Mouse (Mus musculus): Measurements from ENCODE around the gene Cog6. TPM values are rescaled to one million over a fixed set of nuclear protein-coding genes. Genes with fewer than 3 reads are reported as not detected.

Cog6 gene
- total RNA-seq, 1 experiment = 18.0 TPM

DNA sequence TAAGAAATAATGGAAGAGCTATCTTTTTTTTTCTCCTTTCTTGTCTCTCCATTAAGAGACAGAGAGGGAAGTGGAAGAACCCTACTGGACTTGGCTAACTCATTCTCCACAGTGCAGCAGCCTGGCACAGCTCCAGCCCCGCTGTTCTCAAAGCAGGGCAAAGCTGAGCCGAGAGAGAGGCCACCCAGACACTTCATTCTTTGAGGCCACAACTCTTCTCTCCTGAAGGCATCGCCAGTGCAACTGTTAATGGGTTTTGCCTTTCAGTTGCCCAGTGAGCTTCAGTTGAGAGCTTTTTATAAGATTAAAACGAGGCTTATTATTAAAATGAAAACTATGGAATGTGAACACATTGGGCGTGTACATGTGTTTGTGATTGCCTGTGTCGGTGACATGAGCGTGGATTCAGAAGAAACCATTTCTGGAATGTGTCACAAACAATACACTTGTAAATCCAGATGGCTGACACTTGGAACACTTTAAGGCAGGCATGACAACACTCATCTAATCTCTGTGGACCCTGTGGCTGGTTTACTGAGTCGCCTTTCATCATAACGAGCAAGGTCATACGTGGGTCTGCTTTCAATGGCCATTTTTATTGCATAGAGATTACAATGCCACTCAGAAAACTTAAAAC, 76.1 kb downstream of the Cog6 start:
- TF ChIP-seq ZC3H11A (IDR thresholded peaks at IDR 0.05; ENCODE audit: borderline replicate concordance, low read depth, low read length) = no peak
- no peak for TF ChIP-seq ZNF384 (IDR thresholded peaks at IDR 0.05; ENCODE audit: low read depth, low read length)
- no peak for TF ChIP-seq CHD2 (IDR thresholded peaks at IDR 0.05; ENCODE audit: low read depth, low read length)
- TF ChIP-seq HCFC1 (IDR thresholded peaks at IDR 0.05; ENCODE audit: borderline replicate concordance, insufficient read depth, low read length) = no peak
- no peak for TF ChIP-seq MAFK (IDR thresholded peaks at IDR 0.05; ENCODE audit: insufficient read depth, low read depth, low read length)
- H3K4me3 ChIP-seq (ENCODE audit: insufficient read depth in 1 of 2, low read depth in 1 of 2, low read length in 2 of 2, poor library complexity in 1 of 2, severe bottlenecking in 1 of 2) = no peak overlapping the region
- DNase-seq (ENCODE audit: low read depth, low spot score) = no peak
- no peaks in the 10 kb centered on the region for H3K36me3 ChIP-seq (ENCODE audit: control insufficient read depth, insufficient read depth, low read length, poor library complexity, severe bottlenecking)
- in situ Hi-C loops (cut with MboI; ENCODE audit: low sequenced_read_pairs in 2 of 2, unreplicated experiment in 2 of 2) = no loop called here
- no peaks in the 10 kb centered on the region for H3K4me1 ChIP-seq (ENCODE audit: control insufficient read depth in 2 of 2, insufficient read depth in 2 of 2, low read length in 2 of 2, poor library complexity in 1 of 2)
- H3K27ac ChIP-seq (ENCODE audit: insufficient read depth, low read depth, low read length, poor library complexity, severe bottlenecking) = no peak overlapping the region
- H3K9ac ChIP-seq (ENCODE audit: insufficient read depth, low read depth, low read length, poor library complexity, severe bottlenecking) = no peak overlapping the region
- no peaks in the 10 kb centered on the region for H3K9me3 ChIP-seq (ENCODE audit: control insufficient read depth, insufficient read depth, low read depth, low read length)

DNA sequence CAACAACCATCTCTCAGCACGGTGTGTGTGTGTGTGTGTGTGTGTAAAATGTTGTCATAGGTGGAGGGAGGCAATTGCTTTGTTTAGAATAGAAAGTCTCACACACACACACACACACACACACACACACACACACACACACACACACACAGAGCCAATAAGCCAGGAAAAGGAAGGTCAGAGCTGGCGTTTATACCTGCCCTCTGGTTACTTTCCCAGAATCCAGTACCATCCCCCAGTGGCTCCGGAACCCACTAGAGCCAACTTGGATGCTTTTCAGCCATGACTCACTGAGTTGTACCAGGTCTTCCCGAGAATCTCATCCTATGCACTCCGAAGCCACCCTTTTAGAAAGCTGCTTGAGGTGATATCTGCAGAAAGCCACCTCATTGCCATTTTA, 78.6 kb downstream of the Cog6 start:
- TF ChIP-seq HCFC1 (IDR thresholded peaks at IDR 0.05; ENCODE audit: borderline replicate concordance, insufficient read depth, low read length) (no peak), ZNF384 (IDR thresholded peaks at IDR 0.05; ENCODE audit: low read depth, low read length) (no peak), ZC3H11A (IDR thresholded peaks at IDR 0.05; ENCODE audit: borderline replicate concordance, low read depth, low read length) (no peak)
- in situ Hi-C loops (cut with MboI; ENCODE audit: low sequenced_read_pairs in 2 of 2, unreplicated experiment in 2 of 2) = no loop called here
- H3K9me3 ChIP-seq (ENCODE audit: control insufficient read depth, insufficient read depth, low read depth, low read length) = no peaks in the 10 kb centered on the region
- H3K27ac ChIP-seq (ENCODE audit: insufficient read depth, low read depth, low read length, poor library complexity, severe bottlenecking) = no peak overlapping the region
- H3K4me1 ChIP-seq (ENCODE audit: control insufficient read depth in 2 of 2, insufficient read depth in 2 of 2, low read length in 2 of 2, poor library complexity in 1 of 2) = no peaks in the 10 kb centered on the region
- H3K36me3 ChIP-seq (ENCODE audit: control insufficient read depth, insufficient read depth, low read length, poor library complexity, severe bottlenecking) = no peaks in the 10 kb centered on the region
- H3K4me3 ChIP-seq (ENCODE audit: insufficient read depth in 1 of 2, low read depth in 1 of 2, low read length in 2 of 2, poor library complexity in 1 of 2, severe bottlenecking in 1 of 2) = no peak overlapping the region
- DNase-seq (ENCODE audit: low read depth, low spot score) = no peak
- no peak overlapping the region for H3K9ac ChIP-seq (ENCODE audit: insufficient read depth, low read depth, low read length, poor library complexity, severe bottlenecking)

- no peak overlapping the region for H3K9ac ChIP-seq (ENCODE audit: insufficient read depth, low read depth, low read length, poor library complexity, severe bottlenecking)
- no peak overlapping the region for H3K4me3 ChIP-seq (ENCODE audit: insufficient read depth in 1 of 2, low read depth in 1 of 2, low read length in 2 of 2, poor library complexity in 1 of 2, severe bottlenecking in 1 of 2)
- DNase-seq (ENCODE audit: low read depth, low spot score) = no peak
- no peaks in the 10 kb centered on the region for H3K36me3 ChIP-seq (ENCODE audit: control insufficient read depth, insufficient read depth, low read length, poor library complexity, severe bottlenecking)
- H3K27ac ChIP-seq (ENCODE audit: insufficient read depth, low read depth, low read length, poor library complexity, severe bottlenecking) = no peak overlapping the region
- in situ Hi-C loops (cut with MboI; ENCODE audit: low sequenced_read_pairs in 2 of 2, unreplicated experiment in 2 of 2) = no loop called here
- H3K4me1 ChIP-seq (ENCODE audit: control insufficient read depth in 2 of 2, insufficient read depth in 2 of 2, low read length in 2 of 2, poor library complexity in 1 of 2) = no peaks in the 10 kb centered on the region
- no peaks in the 10 kb centered on the region for H3K9me3 ChIP-seq (ENCODE audit: control insufficient read depth, insufficient read depth, low read depth, low read length)
- TF ChIP-seq ZC3H11A (IDR thresholded peaks at IDR 0.05; ENCODE audit: borderline replicate concordance, low read depth, low read length) = no peak
- no peak for TF ChIP-seq CHD2 (IDR thresholded peaks at IDR 0.05; ENCODE audit: low read depth, low read length)
- TF ChIP-seq ZNF384 (IDR thresholded peaks at IDR 0.05; ENCODE audit: low read depth, low read length) = no peak
- no peak for TF ChIP-seq MAFK (IDR thresholded peaks at IDR 0.05; ENCODE audit: insufficient read depth, low read depth, low read length)
- no peak for TF ChIP-seq HCFC1 (IDR thresholded peaks at IDR 0.05; ENCODE audit: borderline replicate concordance, insufficient read depth, low read length)
Observed at GRCm38 (mm10) chr3:52937739-52938306, 79.2 kb downstream of the Cog6 start.

GRCm38 (mm10) chr3:52931956-52932355, 85.1 kb downstream of the Cog6 start:
- TF ChIP-seq CHD2 (IDR thresholded peaks at IDR 0.05; ENCODE audit: low read depth, low read length) = no peak
- TF ChIP-seq HCFC1 (IDR thresholded peaks at IDR 0.05; ENCODE audit: borderline replicate concordance, insufficient read depth, low read length) = no peak
- TF ChIP-seq ZNF384 (IDR thresholded peaks at IDR 0.05; ENCODE audit: low read depth, low read length) = no peak
- TF ChIP-seq ZC3H11A (IDR thresholded peaks at IDR 0.05; ENCODE audit: borderline replicate concordance, low read depth, low read length) = no peak
- no peak for TF ChIP-seq MAFK (IDR thresholded peaks at IDR 0.05; ENCODE audit: insufficient read depth, low read depth, low read length)

More at GRCm38 (mm10) chr3:52931956-52932355, 85.1 kb downstream of the Cog6 start:
- in situ Hi-C loops (cut with MboI; ENCODE audit: low sequenced_read_pairs in 2 of 2, unreplicated experiment in 2 of 2) = no loop called here
- H3K9me3 ChIP-seq (ENCODE audit: control insufficient read depth, insufficient read depth, low read depth, low read length) = no peaks in the 10 kb centered on the region
- no peak for DNase-seq (ENCODE audit: low read depth, low spot score)
- no peak overlapping the region for H3K27ac ChIP-seq (ENCODE audit: insufficient read depth, low read depth, low read length, poor library complexity, severe bottlenecking)
- no peak overlapping the region for H3K9ac ChIP-seq (ENCODE audit: insufficient read depth, low read depth, low read length, poor library complexity, severe bottlenecking)
- H3K4me3 ChIP-seq (ENCODE audit: insufficient read depth in 1 of 2, low read depth in 1 of 2, low read length in 2 of 2, poor library complexity in 1 of 2, severe bottlenecking in 1 of 2) = no peak overlapping the region
- H3K4me1 ChIP-seq (ENCODE audit: control insufficient read depth in 2 of 2, insufficient read depth in 2 of 2, low read length in 2 of 2, poor library complexity in 1 of 2) = no peaks in the 10 kb centered on the region
- no peaks in the 10 kb centered on the region for H3K36me3 ChIP-seq (ENCODE audit: control insufficient read depth, insufficient read depth, low read length, poor library complexity, severe bottlenecking)

Other genes with a start within 250 kb of the Cog6 start
- gene Lhfp, start 24.3 kb upstream of the Cog6 start, total RNA-seq (2012; rRNA removed) = 7.2 and 20.2 TPM in 2 replicates

All from ES-E14 (cell line).